29 mouse cellular contexts compared by ENCODE assay signal in the genomic region with DNA sequence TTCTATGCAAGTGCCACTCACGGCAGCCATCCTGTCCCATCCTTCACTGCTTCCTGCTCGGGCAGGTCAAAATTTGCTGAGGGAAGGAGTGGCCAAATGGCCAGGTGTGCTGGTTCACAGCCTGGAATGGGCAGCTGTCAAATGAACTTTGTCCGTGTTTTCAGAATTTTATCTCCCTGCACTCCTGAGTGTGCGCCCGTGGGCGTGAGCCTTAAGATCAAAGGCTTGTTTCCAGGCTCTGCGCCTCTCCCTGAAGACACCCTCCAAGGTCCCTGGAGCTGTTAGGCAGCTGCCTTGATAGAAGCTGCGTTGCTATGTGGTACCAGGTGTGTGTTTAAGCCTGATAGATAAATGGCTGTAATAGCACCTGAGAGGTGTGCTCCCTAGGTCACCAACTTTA.
A peak's percentile ranks its signal among the peaks of the same experiment; 100 is the strongest.
DNase-seq lines count a peak whose midpoint lies in the region; ATAC-seq and TF ChIP-seq lines count a peak whose summit lies in the region.
"Had no signal": no experiment of that assay in that cellular context is flagged by ENCODE, and none has a peak within 500 bp of the region (broad histone marks: within the 10 kb centered on the region; RNA-seq: fewer than 3 reads in every experiment).

No protein-coding gene starts in this region.

- H3K9me3 ChIP-seq in liver, embryonic 11.5 days (ENCODE audit: control insufficient read depth, low read length), result no peaks in the 10 kb centered on the region
- no peaks in the 10 kb centered on the region for H3K9me3 ChIP-seq in intestine, postnatal 0 days (ENCODE audit: control insufficient read depth)
- no peaks in the 10 kb centered on the region for H3K9me3 ChIP-seq in stomach, embryonic 16.5 days (replicated peaks; ENCODE audit: control insufficient read depth, low read length)
- H3K9me3 ChIP-seq: heart, embryonic 13.5 days; hindbrain, embryonic 15.5 days; midbrain, embryonic 13.5 days had no signal

- H3K4me2 ChIP-seq in liver, embryonic 11.5 days, result no peak overlapping the region
- H3K4me2 ChIP-seq in intestine, postnatal 0 days (replicated peaks; ENCODE audit: low read depth), result peak overlapping the region; percentile 17
- H3K4me2 ChIP-seq in stomach, embryonic 16.5 days (ENCODE audit: low read depth, low read length), result no peak overlapping the region
- H3K4me2 ChIP-seq: forebrain, embryonic 13.5 days; heart, embryonic 13.5 days; hindbrain, embryonic 15.5 days; midbrain, embryonic 13.5 days had no signal

- 26% methylated on average over 8 of the region's 8 CpGs for WGBS in liver, adult 2 months
- WGBS in liver, embryonic 11.5 days, result 65% methylated on average over 8 of the region's 8 CpGs
- 37% methylated on average over 8 of the region's 8 CpGs for WGBS in intestine, postnatal 0 days
- WGBS in stomach, embryonic 16.5 days, result 56% methylated on average over 8 of the region's 8 CpGs

- no peak for TF ChIP-seq CTCF in liver, adult 2 months (IDR thresholded peaks at IDR 0.05; ENCODE audit: low read depth, low read length)
- TF ChIP-seq CTCF in intestine, postnatal 0 days (IDR thresholded peaks at IDR 0.05; ENCODE audit: low read depth), result no peak

- peak overlapping the region; percentile 39 for H3K27ac ChIP-seq in liver, adult 2 months (replicated peaks; ENCODE audit: insufficient read depth, low read depth, low read length)
- H3K27ac ChIP-seq in liver, embryonic 11.5 days (ENCODE audit: low read depth, low read length), result no peak overlapping the region
- H3K27ac ChIP-seq in intestine, postnatal 0 days (ENCODE audit: low read depth, low read length), result peak overlapping the region; percentile 64; the same call in 1 of the 2 replicates
- H3K27ac ChIP-seq in stomach, embryonic 16.5 days (ENCODE audit: low read length), result peak overlapping the region; percentile 70
- H3K27ac ChIP-seq: forebrain, embryonic 13.5 days; heart, embryonic 13.5 days; hindbrain, embryonic 10.5 days; hindbrain, embryonic 15.5 days; macrophage; midbrain, embryonic 13.5 days had no signal

- H3K9ac ChIP-seq in liver, adult 2 months (ENCODE audit: low read depth, low read length), result no peak overlapping the region
- H3K9ac ChIP-seq in liver, embryonic 11.5 days (ENCODE audit: low read depth, low read length), result no peak overlapping the region
- no peak overlapping the region for H3K9ac ChIP-seq in intestine, postnatal 0 days (ENCODE audit: low read depth, low read length)
- no peak overlapping the region for H3K9ac ChIP-seq in stomach, embryonic 16.5 days (ENCODE audit: low read length)
- H3K9ac ChIP-seq: forebrain, embryonic 13.5 days; heart, embryonic 13.5 days; hindbrain, embryonic 15.5 days; midbrain, embryonic 13.5 days had no signal

- no peak for TF ChIP-seq POLR2A in liver, adult 2 months (IDR thresholded peaks at IDR 0.05; ENCODE audit: extremely low read depth, insufficient read depth, low read length)

- no peak overlapping the region for H3K4me3 ChIP-seq in liver, adult 2 months (ENCODE audit: insufficient read depth, low read depth, low read length)
- H3K4me3 ChIP-seq in liver, embryonic 11.5 days (ENCODE audit: low read depth, low read length), result no peak overlapping the region
- H3K4me3 ChIP-seq in intestine, postnatal 0 days (ENCODE audit: low read depth, low read length), result no peak overlapping the region
- no peak overlapping the region for H3K4me3 ChIP-seq in stomach, embryonic 16.5 days (replicated peaks; ENCODE audit: low read length)
- H3K4me3 ChIP-seq: forebrain, embryonic 13.5 days; heart, embryonic 13.5 days; hindbrain, embryonic 10.5 days; hindbrain, embryonic 15.5 days; midbrain, embryonic 13.5 days had no signal

- peak; percentile 86 for DNase-seq in liver, adult 2 months (ENCODE audit: extremely low read depth, low read depth, low spot score)
- no peak for DNase-seq in liver, embryonic 11.5 days (ENCODE audit: low spot score)
- DNase-seq in gonadal fat pad, adult 2 months (ENCODE audit: low read depth), result peak; percentile 95
- DNase-seq in yolk sac, embryonic 10.5 days (ENCODE audit: low spot score), result no peak
- DNase-seq in gastrocnemius, postnatal 25 days, result no peak
- DNase-seq: adrenal gland, adult 2 months; adrenal gland, postnatal 36 days; cerebellum, adult 18-20 months; cerebellum, postnatal 10 days; gastrocnemius, postnatal 36 days; heart, postnatal 10 days; kidney, postnatal 4 days; layer of hippocampus, postnatal 36 days; liver; lung, adult 18-20 months; retina, postnatal 1 day; right cerebral cortex, postnatal 25 days; spleen, adult 18-20 months had no signal

- H3K36me3 ChIP-seq in liver, adult 2 months (ENCODE audit: control insufficient read depth, insufficient read depth, low read length), result no peaks in the 10 kb centered on the region
- H3K36me3 ChIP-seq in liver, embryonic 11.5 days (ENCODE audit: control insufficient read depth, insufficient read depth, low read length), result 0 out of 2 replicates have a peak, but pooled peaks cover 2% of the 10 kb centered on the region
- no peaks in the 10 kb centered on the region; the same call in 1 of the 2 replicates for H3K36me3 ChIP-seq in intestine, postnatal 0 days (ENCODE audit: control insufficient read depth, insufficient read depth)
- no peaks in the 10 kb centered on the region for H3K36me3 ChIP-seq in stomach, embryonic 16.5 days (ENCODE audit: control insufficient read depth, insufficient read depth, low read length)
- H3K36me3 ChIP-seq: hindbrain, embryonic 15.5 days had no signal

- H3K27me3 ChIP-seq in liver, adult 2 months (ENCODE audit: control insufficient read depth, insufficient read depth, low read length), result no peaks in the 10 kb centered on the region
- no peaks in the 10 kb centered on the region for H3K27me3 ChIP-seq in liver, embryonic 11.5 days (replicated peaks; ENCODE audit: control insufficient read depth, insufficient read depth, low read length)
- no peaks in the 10 kb centered on the region for H3K27me3 ChIP-seq in intestine, postnatal 0 days (replicated peaks; ENCODE audit: control insufficient read depth, insufficient read depth, low read length)
- no peaks in the 10 kb centered on the region for H3K27me3 ChIP-seq in stomach, embryonic 16.5 days (ENCODE audit: control insufficient read depth, insufficient read depth, low read length)
- H3K27me3 ChIP-seq: forebrain, embryonic 13.5 days; heart, embryonic 13.5 days; hindbrain, embryonic 15.5 days; midbrain, embryonic 13.5 days had no signal

- peaks cover 43% of the 10 kb centered on the region; the same call in 1 of the 2 replicates for H3K79me2 ChIP-seq in liver, adult 2 months (ENCODE audit: control insufficient read depth, insufficient read depth, low read length)

- ATAC-seq in liver, embryonic 11.5 days (replicated peaks; ENCODE audit: low FRiP score), result no peak
- peak; percentile 99 for ATAC-seq in intestine, postnatal 0 days
- peak; percentile 73; the same call in 1 of the 2 replicates for ATAC-seq in stomach, embryonic 16.5 days (ENCODE audit: insufficient read depth, low FRiP score)
- ATAC-seq: CD4-positive, CD25-positive, alpha-beta regulatory T cell, adult 4 months; forebrain, embryonic 13.5 days; inflammation-experienced regulatory T-cells, adult 6 months; lung, postnatal 0 days; midbrain, embryonic 13.5 days had no signal

- H3K4me1 ChIP-seq in liver, adult 2 months (ENCODE audit: control insufficient read depth, insufficient read depth, low read length), result peaks cover 13% of the 10 kb centered on the region
- peaks cover 14% of the 10 kb centered on the region for H3K4me1 ChIP-seq in liver, embryonic 11.5 days (replicated peaks; ENCODE audit: control insufficient read depth, insufficient read depth, low read length)
- peaks cover 7% of the 10 kb centered on the region; the same call in 1 of the 2 replicates for H3K4me1 ChIP-seq in intestine, postnatal 0 days (replicated peaks; ENCODE audit: control insufficient read depth, insufficient read depth, low read length)
- H3K4me1 ChIP-seq in stomach, embryonic 16.5 days (ENCODE audit: control insufficient read depth, insufficient read depth, low read length), result peaks cover 23% of the 10 kb centered on the region; the same call in 1 of the 2 replicates
- H3K4me1 ChIP-seq: hindbrain, embryonic 15.5 days; midbrain, embryonic 13.5 days had no signal

Comparison
In these comparisons a context has a peak if more than half of its experiments do, and no peak if none do; other contexts are left out.
1. DNase-seq: peak in liver, adult 2 months (single experiment) and gonadal fat pad, adult 2 months (single experiment); none in liver, embryonic 11.5 days (single experiment), yolk sac, embryonic 10.5 days (single experiment) and gastrocnemius, postnatal 25 days (single experiment).